Mouse (Mus musculus) small intestine, adult 2 months (tissue): ENCODE measurements around the gene Stk32b.

Source experiments
- CTCF ChIP-seq: fragments of 200-500 bp; IDR thresholded peaks from 2 replicates; pipeline ENCODE4 v1.5.1; 2012; ENCODE audit warnings: low read depth, mild to moderate bottlenecking, control low read depth, inconsistent platforms, low read length, moderate library complexity, mixed read lengths; ENCODE audit not compliant: insufficient replicate concordance, insufficient read length; ENCODE audit errors: extremely low read depth
- POLR2A ChIP-seq: fragments of 200-500 bp; IDR thresholded peaks from 2 replicates; pipeline ENCODE4 v1.6.1; 2012; ENCODE audit warnings: low read depth, mild to moderate bottlenecking, control low read depth, inconsistent platforms, low read length, moderate library complexity

GRCm38 (mm10) chr5:37704962-37705361 is 12.0 kb downstream of the Stk32b start:
- TF ChIP-seq CTCF (no peak), POLR2A (no peak)
